Mouse (Mus musculus) CD8-positive naive resting alpha-beta T cell, adult 2 months (primary cell): ENCODE results near the gene Hba-x.
"Not testable (repeated sequence)": the region's sequence is repeated elsewhere in the genome, so short reads cannot be mapped to it uniquely, and the experiment has no call there.

Source experiments
- DNase-seq, 2 experiments: peaks; one replicate each; pipeline ENCODE4 v3.0.0; 2022; ENCODE audit warnings: low read depth in 2 of 2, low spot score in 2 of 2

The Hba-x gene

GRCm38 (mm10) chr11:32285031-32285775, 9.0 kb downstream of the Hba-x start:
- DNase-seq, result no peak

DNA sequence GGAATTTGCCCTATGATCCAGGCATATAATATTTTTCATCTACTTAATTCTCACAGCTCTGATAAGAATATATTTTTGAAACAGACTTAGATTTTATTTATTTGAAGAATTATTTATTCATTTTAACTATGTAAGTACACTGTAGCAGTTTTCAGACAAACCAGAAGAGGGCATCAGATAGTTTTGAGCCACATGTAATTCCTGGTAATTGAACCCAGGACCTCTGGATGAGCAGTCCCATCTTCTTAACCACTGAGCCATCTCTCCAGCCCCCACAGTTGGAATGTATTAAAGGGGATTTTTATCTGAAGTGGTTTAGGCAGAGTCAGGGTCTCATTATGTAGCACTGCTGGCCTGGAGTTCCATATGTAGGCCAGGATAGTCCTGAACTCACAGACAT, 9.7 kb downstream of the Hba-x start:
- not testable (repeated sequence) for DNase-seq

- peak; percentile 61 to 63 for DNase-seq
Measured at GRCm38 (mm10) chr11:32286695-32287492, 10.7 kb downstream of the Hba-x start, which contains the start of gene Hbq1b. Gene Hbq1b (plus strand): TSS chr11:32286965.

DNA sequence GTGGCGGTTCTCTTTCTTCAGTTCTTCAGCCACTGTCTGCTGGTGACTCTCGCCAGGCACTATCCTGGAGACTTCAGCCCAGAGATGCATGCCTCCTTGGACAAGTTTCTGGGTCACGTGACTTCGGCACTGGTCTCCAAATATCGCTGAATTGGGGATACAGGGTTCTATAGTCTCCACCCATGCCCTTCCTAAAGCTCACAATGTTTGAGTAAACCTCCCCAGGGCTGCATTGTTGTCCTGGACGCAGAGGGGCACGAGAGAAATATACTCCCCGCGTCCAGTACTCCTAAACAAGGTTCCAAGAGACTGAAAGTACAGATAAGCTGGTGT, 11.3 kb downstream of the Hba-x start:
- DNase-seq, result no peak

DNA sequence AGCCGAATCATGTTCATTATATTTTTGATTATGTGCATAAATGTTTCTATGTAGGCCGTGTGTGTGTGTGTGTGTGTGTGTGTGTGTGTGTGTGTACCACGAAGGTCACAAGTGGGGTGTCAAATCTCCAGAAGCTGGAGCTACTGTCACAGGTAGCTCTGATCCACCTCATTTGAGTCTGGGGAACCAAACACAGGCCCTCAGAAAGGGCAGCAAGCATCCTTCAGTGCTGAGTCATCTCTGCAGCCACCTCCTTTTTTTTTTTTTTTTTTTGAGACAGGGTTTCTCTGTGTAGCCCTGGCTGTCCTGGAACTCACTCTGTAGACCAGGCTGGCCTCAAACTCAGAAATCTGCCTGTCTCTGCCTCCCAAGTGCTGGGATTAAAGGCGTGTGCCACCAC, 16.6 kb downstream of the Hba-x start:
- DNase-seq, result not testable (repeated sequence)

DNA sequence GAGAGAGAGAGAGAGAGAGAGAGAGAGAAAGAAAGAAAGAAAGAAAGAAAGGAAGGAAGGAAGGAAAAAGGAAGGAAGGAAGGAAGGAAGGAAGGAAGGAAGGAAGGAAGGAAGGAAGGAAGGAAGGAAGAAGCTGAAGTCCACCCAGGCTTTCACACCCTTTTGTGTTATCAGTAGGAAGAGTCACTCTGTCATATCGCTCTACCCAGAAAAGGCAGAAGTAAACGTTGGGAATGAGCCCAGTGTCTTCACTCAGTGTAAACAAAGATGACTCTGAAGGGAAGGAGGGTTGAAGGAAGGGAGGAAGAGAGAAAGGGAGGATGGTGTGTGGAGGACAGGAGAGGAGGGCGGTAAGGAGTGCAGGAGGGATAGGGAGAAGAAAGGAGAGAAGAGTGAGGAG, 17.3 kb downstream of the Hba-x start:
- not testable (repeated sequence) for DNase-seq

DNA sequence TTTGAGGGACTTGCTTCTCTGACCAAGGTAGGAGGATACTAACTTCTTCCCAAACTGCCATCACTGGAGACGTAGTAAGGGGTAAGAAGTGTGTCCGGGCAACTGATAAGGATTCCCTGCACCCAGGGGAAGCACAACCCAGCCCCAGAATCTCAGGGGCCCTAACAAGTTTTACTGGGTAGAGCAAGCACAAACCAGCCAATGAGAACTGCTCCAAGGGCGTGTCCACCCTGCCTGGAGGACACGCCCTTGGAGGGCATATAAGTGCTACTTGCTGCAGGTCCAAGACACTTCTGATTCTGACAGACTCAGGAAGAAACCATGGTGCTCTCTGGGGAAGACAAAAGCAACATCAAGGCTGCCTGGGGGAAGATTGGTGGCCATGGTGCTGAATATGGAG, 20.0 kb downstream of the Hba-x start, which contains the start of gene Hba-a2:
Hba-a2 (plus strand) TSS at position 287 of the 400 bp plus-strand sequence.
- not testable (repeated sequence) for DNase-seq

DNA sequence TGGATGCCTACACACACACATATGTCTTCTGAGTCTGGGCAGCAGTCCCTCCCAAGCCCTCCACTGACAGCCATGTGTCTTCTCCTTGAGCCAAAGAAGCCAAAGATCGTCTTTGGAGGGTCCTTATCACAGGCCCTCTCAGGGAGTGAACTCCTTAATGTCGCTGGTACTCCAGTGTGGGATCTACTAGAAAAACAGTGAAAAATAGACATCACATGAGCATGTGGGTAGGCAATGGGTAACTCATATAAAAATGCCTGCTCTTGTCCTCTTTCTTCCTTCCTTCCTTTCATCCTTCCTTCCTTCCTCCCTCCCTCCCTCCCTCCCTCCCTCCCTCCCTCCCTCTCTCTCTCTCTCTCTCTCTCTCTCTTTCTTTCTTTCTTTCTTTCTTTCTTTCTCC, 21.2 kb downstream of the Hba-x start:
- not testable (repeated sequence) for DNase-seq

- no peak for DNase-seq
Measured at GRCm38 (mm10) chr11:32297866-32298531, 21.8 kb downstream of the Hba-x start.

DNA sequence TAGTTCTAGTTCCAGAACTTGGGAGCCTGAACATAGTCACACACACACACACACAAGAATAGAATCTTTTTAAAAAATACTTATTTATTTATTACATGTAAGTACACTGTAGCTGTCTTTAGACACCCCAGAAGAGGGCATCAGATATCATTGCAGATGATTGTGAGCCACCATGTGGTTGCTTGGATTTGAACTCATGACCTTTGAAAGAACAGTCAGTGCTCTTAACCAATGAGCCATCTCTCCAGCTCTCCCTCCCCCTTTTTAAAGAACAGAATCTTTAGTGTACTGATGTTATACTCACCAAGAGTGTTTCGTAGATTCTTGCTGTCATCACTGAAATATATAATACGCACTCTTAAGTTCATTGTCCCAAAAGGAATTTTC, 22.3 kb downstream of the Hba-x start:
- DNase-seq, result no peak

DNA sequence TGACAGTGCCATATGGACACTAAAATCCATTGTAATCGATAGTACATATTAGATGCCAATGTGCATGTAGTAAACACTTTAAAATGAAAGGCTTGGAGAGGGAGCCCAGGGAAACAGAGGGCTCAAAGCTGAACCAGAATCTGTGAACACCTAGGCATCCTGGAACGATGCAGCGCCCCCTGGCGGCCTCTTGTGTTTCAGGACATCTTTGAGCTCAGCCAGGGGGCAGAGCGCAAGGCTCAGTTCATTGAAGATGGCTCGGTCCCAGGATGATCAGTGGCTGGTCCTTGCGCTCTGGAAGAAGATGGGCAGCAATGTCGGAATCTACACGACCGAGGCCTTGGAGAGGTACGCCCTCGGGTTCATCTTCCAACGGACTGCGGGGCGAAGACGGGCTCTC, 23.7 kb downstream of the Hba-x start, which contains the start of gene Hbq1a:
Hbq1a (plus strand) TSS at position 205 of the 400 bp plus-strand sequence.
- peak; percentile 22 to 35 for DNase-seq

DNA sequence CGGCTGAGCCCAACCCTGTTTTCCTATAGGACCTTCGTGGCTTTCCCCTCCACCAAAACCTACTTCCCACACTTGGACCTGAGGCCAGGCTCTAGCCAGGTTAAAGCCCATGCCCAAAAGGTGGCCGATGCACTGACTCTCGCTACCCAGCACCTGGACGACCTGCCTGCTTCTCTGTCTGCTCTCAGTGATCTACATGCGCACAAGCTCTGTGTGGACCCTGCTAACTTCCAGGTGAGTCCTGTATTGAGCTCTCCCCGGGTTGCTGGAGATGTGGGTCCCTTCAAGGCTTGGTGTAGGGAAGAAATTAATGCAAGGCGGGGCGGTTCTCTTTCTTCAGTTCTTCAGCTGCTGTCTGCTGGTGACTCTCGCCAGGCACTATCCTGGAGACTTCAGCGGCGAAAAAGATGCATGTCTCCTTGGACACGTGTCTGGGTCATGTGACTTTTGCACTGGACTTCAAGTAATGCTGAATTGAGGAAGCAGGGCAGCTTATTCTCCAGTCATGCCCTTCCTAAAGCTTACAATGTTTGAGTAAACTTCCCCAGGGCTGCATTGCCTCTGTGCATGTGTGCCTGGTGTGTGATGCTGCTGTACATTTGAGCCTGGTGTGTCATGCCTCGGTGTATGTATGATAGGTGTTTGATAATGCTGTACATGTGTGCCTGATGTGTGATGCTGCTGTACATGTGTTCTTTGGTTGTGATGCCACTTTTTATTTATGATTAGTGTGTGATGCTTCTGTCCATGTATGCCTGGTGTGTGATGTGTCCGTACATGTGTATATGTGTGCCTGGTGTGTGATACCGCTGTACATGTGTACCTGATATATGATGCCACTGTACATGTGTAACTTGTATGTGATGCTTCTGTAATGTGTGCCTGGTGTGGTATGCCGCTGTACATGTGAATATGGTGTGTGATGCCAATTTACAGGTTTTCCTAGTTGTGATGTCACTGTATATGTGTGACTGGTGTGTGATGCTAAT, 24.4 kb downstream of the Hba-x start:
- no peak for DNase-seq

GRCm38 (mm10) chr11:32301506-32301905, 25.3 kb downstream of the Hba-x start:
- DNase-seq, result no peak

DNA sequence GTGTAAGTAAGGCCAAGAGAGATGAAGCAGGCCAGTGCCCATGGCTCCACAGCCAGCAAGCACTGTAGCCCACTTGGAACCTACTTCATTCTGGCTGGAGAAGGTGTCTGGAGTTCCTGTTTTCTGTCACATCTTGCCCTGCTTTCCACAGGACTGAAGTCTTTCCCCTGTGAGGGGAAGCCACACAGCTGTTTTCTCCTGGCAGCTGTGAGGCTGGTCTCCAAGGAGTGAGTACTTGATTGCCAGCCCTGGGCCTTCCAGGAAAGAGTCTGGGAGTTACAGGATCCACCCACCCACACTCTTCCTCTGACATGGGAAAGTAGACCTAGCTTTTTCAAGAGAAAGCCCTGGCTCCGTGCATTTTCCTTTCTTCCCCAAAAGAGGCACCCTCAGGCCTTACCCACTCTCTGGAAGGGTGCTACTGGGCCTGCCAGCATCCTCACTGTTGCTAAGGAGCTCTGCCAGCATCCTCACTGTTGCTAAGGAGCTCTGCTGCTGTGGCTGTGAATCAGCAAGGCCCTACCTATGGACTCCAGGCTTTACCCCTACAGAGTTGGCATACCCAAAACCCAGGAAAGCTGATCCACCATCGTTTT, 26.7 kb downstream of the Hba-x start:
- no peak for DNase-seq

- DNase-seq, result no peak
Measured at GRCm38 (mm10) chr11:32303455-32303854, 27.3 kb downstream of the Hba-x start.

GRCm38 (mm10) chr11:32307006-32307405, 30.8 kb downstream of the Hba-x start:
- no peak for DNase-seq

DNA sequence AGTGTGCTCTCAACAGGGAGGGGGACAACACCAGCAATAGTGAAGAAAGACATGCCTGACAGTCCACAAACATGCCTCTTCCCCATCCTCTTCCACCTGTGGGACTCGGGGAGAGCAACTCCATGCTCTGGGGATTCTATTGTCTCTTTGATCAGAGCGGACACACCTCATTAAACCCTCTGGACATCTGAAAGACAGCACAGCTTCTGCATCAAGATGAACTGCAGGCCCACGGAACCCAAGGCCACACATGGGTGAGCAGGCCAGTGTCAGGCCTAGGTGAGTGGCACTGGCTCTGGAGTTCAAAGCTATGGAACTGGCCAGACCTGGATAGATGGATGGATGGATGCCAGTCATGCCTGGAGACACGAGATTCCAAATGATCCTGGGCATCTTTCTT, 33.2 kb downstream of the Hba-x start:
- DNase-seq, result no peak

- no peak for DNase-seq
Measured at GRCm38 (mm10) chr11:32309928-32310327, 33.7 kb downstream of the Hba-x start.

GRCm38 (mm10) chr11:32316009-32316408, 39.8 kb downstream of the Hba-x start:
- DNase-seq, result no peak

DNA sequence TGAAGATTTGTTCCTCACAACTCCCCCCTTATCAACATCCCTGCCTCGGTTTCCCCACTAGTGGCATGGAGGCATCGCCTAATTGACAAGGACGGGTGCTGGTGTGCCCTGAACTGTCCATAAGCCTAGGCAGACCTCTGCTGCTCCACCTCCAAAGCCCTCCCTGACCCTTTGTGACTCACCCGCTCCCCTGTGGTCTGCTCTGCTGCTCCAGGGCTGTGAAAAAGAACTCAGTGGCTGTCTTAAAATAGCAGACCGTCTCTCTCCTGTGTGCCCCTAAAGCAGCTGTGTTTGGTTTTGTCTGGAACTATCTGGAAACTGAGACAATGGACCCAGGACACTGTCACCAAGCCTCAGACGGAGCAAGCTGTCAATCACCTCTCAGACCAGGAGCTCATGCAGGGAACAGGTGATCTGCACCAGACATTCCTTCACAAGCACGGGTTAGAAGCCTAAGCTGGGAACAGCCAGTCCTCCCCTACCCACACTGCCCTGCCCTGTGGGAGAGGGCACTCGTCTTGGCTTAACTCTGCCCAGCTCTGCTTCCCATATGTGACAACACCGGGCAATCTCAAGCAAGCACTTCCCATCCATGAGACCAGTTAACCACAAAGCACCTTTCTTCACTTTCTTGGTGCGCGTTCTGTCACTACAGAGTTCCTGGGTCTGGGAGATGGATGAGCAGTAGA, 44.5 kb downstream of the Hba-x start:
- DNase-seq, result no peak
